Mouse (Mus musculus) gastrocnemius, postnatal 10 days (tissue): ENCODE data around the gene Meis2. TPM values are rescaled to one million over a fixed set of nuclear protein-coding genes. Genes with fewer than 3 reads are reported as not detected.

ENCODE experiments used
- DNase-seq: peaks from one replicate; pipeline ENCODE4 v3.0.0; 2021; ENCODE audit warnings: mixed read lengths
- total RNA-seq, 2 experiments: library from RNA; stranded (reverse); gene quantifications; 2 replicates each; pipeline ENCODE4 v1.2.3; 2021

Meis2 gene
- total RNA-seq, 2 experiments from 2014 or later: 4.0 to 5.2 TPM

DNA sequence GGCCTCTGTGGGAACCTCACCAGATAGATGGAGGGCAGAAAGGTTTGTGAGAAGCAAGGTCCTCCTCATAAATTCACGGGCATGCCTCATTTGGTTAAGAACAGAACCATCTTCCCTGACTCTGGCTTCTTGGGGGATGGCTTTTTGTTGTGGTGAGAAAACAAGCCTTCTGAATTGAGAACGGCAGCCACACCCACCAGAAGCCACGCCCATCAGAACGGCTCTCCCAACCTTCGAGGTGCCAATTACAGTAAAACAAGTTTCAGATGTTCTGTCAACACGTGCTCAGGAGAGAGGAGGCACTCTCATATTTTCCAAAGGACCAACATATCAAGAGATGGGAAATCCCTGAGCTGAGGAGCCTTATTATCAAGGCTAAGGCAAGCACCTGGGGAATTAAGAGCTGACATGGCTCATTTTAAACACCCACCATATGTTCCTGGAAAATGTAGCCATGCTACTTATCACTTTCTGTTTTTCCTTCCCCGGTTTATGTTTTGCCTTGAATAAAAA is 117.9 kb downstream of the Meis2 start:
- DNase-seq: no peak

DNA sequence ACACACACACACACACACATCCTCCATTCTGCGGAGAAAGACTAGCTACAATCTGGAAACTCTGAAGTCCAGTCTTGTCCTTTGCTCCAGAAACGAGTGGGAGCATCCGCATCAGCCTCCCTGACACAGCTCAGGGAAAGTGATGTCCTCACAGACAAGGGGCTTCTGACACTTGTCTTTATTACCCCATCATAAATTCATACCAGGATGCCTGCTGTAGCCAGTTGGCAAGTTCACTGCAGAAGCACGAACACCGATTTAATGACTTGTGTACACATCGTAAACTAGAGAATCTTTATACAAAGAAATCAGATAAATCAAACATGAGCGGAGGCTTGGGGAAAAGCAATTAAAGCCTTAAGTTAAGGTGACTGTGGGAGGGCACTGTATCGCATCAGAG is 122.6 kb downstream of the Meis2 start:
- no peak for DNase-seq

DNA sequence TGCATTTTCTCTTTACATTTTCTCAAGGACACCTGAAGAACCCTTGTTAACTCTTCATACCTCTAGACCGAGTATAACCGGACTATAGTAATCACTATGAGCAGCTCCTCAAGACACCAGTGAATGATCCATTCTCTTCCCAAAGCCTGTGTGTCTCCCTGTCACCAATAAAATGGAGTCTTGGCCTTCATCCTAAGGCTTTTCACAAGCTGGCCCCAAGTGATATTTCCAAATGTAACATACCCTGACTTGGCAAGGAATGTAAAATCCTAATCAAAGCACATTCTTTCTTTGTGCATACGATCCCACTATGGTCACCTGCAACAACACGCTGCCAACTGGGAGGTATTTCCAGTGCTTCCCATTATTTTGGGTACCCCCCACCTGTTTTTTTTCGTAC is 125.8 kb downstream of the Meis2 start:
- no peak for DNase-seq

DNA sequence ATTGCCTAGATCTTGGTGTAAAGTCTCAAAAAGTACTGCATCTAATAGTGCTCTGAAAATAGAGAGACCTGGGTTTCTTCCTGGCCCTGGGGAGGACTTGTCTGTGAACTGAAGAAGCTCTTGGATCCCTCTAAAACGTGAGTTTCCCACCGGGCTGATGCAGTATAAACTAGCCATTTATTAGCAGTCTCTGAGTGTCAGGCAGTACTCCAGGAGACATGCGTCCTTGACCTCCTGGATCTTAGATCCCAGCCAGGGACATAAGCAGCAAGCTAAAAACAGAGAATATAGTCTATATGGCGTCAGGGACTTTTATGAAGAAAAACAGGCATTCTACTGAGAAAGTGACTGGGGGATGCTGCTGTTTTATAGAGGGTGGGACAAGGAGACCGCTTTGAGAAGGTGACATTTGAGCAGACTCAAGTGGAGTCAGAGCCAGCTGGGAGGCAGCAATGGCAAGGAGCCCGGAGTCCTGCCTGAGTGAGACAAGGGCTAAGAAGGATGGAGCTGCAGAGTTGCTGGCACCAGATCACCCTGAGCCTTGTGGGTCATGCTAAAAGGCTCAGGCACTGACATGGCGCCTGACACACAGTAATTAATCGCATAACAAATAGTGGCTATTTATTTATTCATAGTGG is 126.6 kb downstream of the Meis2 start:
- peak; percentile 7 for DNase-seq

DNA sequence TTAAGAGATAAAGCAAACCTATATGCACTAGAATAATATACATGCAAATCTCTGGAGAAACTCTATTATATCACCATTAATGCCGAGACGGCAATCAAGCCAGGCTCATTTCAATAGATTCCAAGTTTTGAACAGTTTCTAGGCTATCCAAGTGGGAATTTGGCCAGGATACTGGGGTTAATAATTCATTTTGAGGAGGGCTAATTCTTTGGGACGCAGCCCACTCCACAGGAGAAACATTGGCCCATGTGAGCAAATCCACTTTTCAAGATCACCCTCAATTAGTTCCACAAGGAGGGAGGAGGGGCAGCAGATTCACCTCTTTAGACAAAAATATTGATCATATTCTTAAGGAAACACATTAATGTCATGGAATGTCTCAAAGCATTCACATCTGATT is 127.3 kb downstream of the Meis2 start:
- no peak for DNase-seq

DNA sequence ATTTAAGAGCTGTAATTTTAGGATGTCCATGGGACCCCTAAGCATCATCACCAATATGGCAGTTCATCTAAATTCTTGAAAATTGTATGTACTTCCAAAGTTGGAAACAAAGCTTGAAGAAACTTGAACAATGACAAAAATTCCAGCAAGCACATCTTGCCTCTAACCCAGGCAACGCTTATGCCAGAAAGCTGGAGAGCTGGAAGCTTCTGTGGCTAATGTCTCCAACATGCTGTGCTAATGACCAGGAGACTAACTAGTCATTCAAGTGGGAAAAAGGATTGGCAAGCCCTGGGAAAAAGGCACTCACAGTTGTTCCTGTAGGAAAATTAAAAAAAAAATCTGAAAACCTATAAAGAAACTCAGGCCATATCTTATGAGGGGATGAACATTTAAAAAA is 127.7 kb downstream of the Meis2 start:
- DNase-seq: no peak

DNA sequence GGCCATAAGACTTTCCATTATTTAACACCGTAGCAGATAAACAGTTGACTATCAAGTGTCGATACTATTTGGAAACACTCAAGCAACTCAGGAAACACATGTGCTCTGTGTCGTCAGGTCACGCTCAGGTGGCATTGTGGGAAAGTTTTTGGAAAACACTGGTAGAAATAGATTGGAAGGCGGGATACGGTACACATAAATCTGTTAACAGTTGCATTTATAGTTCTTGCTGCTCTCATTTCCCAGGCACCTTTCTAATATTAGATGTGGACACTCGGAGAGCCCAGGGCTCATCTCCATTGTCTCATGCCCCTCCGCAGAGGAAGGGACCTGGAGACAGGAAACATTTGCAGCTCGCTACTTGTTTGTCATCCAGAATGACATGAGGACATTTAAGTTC is 128.9 kb downstream of the Meis2 start:
- DNase-seq: no peak

DNA sequence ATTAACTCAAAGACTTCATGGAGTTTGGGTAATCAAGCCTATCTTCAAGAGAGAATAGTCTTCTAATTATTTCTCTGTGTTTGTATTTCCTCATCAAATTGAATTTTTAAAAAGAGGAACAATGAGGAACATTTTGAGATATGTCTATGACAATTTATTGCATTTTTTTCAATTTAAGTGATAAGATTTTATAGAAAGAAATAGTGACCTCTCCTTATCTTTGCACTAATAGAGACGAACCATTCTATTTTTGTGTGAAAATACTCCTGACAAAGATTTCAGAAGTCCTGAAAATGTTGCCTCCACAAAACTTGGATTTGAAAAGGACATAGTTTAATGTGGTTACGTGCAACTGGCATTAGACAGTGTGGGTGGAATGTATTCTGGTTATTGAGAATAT is 131.3 kb downstream of the Meis2 start:
- no peak for DNase-seq

DNA sequence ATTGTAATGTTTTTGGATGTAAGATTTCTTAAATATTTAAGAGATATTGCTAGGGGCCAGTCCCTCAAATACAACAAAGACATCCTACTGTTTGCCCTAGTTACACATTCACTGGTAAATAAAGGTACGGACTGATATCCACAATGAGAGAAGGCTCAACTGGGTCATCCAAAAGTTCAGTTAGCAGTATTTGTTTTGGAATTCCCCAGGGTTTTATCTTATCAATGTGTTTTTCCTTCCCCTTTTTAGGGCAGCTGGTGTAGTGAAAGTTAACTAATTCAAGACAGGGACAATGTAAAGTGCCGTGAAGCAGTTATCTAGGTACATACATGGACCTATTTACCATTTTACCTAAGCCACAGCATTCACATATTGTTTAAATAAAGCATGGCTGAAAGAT is 132.4 kb downstream of the Meis2 start:
- DNase-seq: no peak

DNA sequence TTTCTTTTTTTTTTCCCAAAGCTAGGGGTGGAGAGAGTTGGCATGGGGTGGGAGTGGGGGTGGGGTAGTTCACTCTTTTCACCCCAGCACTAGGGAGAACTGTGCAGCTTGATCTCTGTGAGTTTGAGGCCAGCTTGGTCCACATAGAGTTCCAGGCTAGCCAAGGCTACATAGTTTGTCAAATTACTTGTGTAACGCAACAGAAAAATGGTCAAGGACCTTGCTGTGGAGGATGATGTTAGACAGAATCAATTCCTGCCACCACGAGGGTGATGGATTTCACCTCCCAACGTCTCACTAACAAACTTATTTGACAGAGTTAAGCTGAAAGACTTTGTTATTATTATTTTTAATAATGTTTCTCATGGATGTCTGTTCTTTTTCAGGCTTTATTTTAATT is 139.9 kb downstream of the Meis2 start:
- no peak for DNase-seq

DNA sequence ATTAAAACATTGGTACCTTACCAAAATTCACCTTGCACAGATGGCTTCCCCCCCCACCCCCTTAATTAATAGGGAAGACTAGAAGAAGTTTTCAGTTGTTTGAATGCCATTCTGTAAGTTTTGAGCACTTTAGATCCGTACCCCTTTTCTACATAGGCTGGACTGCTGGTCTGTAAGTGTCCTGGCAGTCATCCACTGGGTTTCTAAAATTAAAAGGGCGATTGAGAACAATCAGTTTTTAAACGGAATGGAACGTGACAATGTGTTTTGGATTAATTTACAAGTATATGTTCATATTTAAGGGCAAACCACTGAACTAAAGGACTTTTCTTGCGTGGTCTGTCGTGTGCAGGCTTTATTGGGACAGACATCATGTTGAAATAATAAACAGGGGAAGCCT is 141.2 kb downstream of the Meis2 start:
- DNase-seq: no peak

DNA sequence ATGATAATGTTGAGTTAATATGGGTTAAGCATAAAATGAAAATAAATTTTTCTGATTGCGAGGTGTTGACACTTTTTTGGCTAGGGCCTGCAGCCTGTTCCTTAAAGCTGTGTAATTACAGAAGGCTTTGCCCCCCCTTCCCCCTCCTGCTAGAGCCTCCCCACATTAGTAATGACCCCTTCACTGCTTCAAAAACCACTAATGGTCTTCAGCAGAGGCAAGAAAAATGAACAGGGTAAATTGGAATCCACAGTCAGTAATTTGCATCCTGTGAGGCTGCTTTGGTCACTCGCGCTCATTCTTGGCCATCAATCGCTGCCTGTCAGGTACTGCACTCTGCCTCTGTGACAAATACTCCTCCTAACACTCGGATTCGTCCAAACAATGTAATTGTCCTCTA is 142.4 kb downstream of the Meis2 start:
- no peak for DNase-seq

DNA sequence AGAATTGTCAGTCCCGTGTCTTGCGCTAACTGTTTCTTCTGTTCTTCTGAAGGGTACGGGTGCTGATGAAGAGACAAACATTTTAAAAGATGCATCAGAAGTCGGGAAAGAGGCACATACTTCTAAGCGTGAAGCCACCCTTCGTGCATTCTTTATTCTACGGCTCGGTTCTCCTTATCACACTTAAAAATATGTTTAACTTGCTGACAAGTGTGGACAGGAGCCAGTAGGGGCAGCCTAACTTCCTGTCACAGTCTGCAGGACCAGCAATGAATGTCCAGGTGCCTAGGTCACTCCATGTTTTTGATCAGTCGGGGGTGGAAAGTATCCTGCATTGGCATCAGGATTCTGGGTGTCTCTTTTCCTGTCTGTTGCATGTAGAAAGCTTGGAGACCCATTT is 144.0 kb downstream of the Meis2 start:
- no peak for DNase-seq

DNA sequence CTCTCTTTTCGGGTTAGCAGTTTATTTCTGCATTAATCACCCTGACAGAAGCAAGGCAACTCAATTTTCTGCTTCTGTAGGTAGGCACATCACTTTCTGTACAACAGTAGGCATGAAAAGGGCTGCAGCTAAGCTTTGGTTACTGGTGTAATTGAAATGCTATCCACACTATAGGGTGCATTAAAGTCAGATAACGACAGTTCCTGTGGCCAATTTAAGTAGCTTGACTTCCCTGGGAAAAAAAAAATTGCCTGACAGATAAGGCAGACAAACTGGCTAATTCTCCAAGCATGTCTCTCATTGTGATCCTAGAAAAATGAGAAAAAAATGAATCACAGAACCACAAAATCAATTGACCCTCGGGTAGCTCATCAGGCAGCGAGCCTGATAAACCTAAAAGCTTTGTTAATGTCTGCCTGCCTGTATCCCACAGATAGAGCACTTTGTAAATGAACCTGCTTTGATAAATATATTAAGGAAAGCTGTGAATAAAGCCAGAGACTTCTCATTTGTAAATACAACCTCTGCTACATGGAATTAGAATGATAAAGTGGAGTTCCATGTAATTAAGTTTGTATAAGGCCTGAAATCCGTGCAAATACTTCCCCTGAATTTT is 145.2 kb downstream of the Meis2 start:
- DNase-seq: no peak

DNA sequence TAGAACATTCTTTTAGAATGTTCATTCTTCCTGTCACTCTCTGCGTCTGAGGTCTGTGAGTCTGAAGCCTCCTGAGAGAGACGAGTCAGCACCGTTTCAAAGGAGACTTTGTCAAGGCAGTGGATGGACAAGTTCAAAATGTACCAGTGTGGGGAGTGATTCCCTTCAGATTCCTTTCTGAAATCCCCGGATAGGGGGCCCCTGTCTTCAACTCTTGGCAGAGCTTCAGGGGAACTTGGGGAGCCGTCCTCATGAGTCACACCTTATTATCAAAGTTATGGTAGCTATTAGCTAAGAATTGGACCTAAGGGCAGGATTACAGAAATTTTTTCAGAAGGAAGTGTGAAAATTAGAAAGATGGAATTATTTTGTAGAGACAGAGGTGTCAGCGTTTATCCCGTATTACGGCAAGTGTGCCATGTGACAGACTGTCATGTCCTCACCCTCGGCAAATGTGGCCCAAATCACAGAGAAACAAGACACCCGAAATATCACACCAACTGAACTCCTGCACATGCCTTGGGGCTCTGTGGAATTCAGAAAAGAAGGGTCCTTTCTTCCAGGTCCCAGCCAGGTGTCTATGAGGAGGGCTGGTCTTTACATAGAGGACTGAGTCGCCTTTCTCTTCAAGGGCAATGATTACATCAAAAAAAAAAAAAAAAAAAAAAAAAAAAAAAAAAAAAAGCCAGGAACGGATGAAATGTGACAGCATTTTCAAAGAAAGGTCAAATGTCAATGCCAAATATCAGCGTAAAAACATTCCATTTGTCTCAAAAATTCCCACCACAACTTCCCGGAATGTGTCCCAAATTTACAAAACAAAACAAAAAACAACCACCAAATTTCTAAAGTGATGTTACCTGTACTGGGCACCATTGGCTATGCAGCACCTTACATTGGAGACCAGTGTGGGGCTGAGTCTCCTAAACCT is 146.2 kb downstream of the Meis2 start:
- DNase-seq: no peak

DNA sequence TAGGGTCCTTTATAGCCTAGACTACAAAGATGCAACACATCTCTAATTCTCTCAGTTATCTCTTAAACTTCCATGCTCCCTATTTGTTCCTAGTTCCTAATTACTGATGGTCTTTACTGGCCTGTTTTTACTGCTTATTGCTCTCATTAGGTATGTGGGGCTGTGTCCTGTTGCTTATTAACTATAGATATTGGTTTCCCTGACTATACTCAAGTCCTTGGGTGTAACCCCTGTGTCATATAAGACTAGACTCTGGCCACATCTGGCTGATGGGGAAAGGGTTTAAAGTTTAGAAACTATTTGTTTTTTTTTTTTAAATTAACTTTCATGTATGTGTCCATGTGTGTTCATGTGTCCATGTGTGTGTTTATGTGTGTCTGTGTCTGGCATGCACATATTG is 147.1 kb downstream of the Meis2 start:
- DNase-seq: no peak

DNA sequence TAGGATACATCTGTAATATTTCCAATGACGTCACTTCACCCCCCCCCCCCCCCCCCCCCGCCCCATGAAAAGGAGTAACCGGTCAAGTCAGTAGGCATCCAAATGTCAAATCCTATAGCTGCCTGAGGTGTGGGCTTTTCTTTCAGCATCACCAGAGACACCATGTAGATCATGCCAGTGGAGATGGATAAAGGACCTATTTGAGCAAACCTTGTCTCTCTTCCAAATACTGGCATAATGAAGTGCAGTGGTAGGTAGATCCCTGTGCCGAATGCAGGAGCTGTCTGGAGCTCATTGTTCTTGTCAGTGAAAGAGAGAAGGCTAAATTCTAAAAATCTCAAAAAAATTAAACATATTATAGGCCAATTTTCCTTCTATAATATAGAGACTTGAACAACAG is 151.1 kb downstream of the Meis2 start:
- no peak for DNase-seq

DNA sequence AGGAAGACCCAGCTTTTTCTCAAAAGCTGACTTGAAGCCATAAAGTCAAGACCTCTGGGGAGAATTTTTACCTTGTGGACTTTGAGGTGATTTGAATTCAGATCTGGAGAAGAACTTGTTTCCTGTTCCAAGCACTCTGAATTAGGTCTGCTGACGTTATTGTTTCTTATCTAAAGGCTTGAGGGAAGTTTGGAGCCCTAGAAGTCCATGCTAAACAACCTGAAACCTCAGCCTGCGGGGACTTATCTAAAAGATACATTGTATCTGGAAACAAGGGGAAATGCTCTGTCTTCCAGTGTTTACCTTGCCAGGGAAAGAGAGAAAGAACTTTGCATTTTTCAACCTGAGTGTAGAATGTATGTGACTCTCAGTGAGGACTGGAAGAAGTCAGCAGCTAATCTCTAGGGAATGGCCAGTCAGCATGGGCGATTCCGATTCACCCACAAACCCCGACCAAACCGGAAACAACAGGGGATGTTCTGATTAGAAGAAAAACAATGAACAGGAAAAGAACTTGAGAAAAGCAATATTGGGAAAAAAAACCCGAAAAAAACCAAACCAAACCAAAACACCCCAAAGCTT is 152.6 kb downstream of the Meis2 start:
- no peak for DNase-seq

DNA sequence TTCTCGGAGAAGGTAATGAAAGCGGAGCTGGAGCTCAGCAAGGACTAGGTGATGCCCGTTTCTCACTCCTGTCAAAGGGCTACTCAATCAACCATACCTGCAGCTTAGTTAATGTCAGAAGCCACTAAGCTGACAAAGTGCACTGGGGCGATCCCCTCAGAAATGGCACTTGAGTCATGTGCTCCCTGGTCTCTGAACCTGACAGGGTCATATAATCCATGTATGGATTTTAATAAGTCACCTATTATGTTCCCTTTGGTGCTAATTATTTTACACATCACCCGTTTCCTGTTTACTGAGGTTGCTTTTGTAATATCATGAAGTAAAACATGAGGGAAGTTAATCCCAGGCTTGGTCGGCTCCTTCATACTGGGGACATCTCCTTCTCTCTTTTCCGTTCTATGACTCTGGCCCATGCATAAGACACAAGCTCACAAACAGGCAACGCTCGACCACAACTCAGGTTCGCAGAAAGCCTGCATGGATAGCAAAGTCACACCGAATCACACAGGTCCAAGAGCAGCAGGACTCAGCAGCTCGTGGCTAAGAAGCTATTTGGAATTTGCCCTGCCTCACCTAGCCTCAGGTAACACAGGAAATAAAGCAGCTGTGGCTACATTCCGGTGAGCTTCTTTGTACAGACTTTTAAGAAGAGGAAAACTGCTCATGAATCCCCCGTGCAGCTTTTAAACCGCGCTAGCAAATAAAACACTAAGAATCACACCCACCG is 153.6 kb downstream of the Meis2 start:
- no peak for DNase-seq

DNA sequence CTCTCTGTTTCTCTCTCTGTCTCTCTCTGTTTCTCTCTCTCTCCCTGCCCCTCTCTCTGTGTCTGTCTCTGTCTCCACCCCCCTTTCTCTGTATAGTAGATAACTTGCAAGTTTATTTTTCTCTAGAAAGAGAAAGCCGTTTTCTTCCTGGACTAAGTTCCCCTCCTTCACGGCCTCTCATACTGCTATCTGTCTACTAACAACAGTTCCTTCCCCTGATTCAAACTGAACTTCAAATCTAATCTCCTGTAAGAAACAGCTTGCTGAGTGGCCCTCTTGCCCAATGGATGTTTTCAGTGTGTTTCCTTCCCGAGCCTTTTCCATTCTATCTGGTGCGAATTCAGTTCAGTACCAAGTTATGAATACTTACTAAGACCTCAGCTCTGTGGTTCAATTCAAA is 155.4 kb downstream of the Meis2 start:
- DNase-seq: no peak

DNA sequence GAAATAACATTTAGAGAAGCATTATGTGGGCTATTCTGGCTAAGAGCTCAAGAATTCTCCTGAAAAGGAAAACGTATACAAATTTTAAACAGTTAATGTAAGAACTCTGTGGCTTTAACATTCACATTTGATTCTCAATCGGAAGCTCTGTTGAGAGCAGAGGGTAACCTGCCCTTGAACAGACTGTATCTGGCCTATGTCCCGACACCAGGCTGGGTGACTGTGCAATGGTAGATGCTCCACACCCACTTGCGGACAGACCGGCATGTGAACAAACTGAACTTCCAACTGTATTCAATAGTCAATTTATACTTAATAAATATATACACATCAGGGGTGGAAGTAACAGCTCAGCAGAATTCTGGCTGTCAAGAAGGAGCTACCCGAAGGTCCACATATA is 164.6 kb downstream of the Meis2 start:
- DNase-seq: no peak

DNA sequence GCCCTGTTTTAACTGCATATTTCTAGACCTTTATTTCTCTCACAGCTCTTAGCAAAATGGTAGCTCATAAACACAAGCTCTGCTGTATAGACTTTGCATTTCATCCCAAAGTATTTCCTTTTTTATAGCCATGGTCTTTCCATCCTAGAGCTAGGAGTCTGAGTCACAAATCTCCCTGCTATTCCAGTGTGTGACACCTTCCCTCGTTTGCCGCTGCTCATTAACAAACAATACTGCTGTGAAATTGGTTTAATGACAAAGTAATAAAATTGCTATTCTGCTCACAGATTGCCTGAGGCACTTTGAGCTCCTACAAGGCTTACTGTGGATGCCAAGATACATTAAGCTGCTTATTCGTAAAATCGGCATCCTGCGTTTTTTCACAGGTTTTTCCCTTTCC is 168.1 kb downstream of the Meis2 start:
- DNase-seq: no peak
